Mouse (Mus musculus) bone marrow macrophage, adult 2 months (primary cell): ENCODE data around the gene Fndc5. TPM values are rescaled to one million over a fixed set of nuclear protein-coding genes. Genes with fewer than 3 reads are reported as not detected.

Experiments
- H3K27ac ChIP-seq: 2 replicates; pipeline ENCODE4 v1.5.1; 2012; ENCODE audit warnings: low read depth, low read length; ENCODE audit not compliant: insufficient read depth
- H3K4me1 ChIP-seq: 2 replicates; pipeline ENCODE4 v1.6.1; 2012; ENCODE audit warnings: low read length; ENCODE audit not compliant: control insufficient read depth, insufficient read depth
- H3K4me3 ChIP-seq: 2 replicates; pipeline ENCODE4 v1.5.1; 2012; ENCODE audit warnings: mild to moderate bottlenecking, low read length, moderate library complexity; ENCODE audit not compliant: insufficient read depth
- CTCF ChIP-seq: IDR thresholded peaks from 2 replicates; pipeline ENCODE4 v1.5.1; 2012; ENCODE audit warnings: low read depth, mild to moderate bottlenecking, low read length, moderate library complexity
- POLR2A ChIP-seq: IDR thresholded peaks from 2 replicates; pipeline ENCODE4 v1.6.1; 2012; ENCODE audit warnings: mild to moderate bottlenecking, low read depth, low read length, borderline replicate concordance
- polyA plus RNA-seq: library from polyadenylated mRNA; stranded (reverse); fragments of >200 nt; gene quantifications from 2 replicates; pipeline ENCODE4 v1.2.4, GENCODE M21; 2012; ENCODE audit not compliant: missing spikeins, insufficient read depth, insufficient read length

The Fndc5 gene
- polyA plus RNA-seq, 1 experiment, result not detected

GRCm38 (mm10) chr4:129136189-129136578, 615 bp upstream of the Fndc5 start:
- Histone ChIP-seq H3K4me3 (peak overlapping the region; percentile 47), H3K27ac (no peak overlapping the region), H3K4me1 (no peaks in the 10 kb centered on the region)
- TF ChIP-seq CTCF (no peak), POLR2A (no peak)

- TF ChIP-seq CTCF (no peak), POLR2A (no peak)
- no peak overlapping the region for H3K4me3 ChIP-seq
- H3K27ac ChIP-seq, result no peak overlapping the region
- H3K4me1 ChIP-seq, result peaks cover 7% of the 10 kb centered on the region
These were observed 858 bp downstream of the Fndc5 start for GRCm38 (mm10) chr4:129137392-129138321.

GRCm38 (mm10) chr4:129139642-129140041, 2.8 kb downstream of the Fndc5 start:
- TF ChIP-seq POLR2A (no peak), CTCF (no peak)
- Histone ChIP-seq H3K27ac (no peak overlapping the region), H3K4me1 (peaks cover 23% of the 10 kb centered on the region), H3K4me3 (no peak overlapping the region)

- no peak overlapping the region for H3K27ac ChIP-seq
These were observed 4.0 kb downstream of the Fndc5 start for GRCm38 (mm10) chr4:129140808-129141207.

GRCm38 (mm10) chr4:129141560-129142438, 5.0 kb downstream of the Fndc5 start:
- no peak overlapping the region for H3K4me3 ChIP-seq
- H3K27ac ChIP-seq, result no peak overlapping the region
- TF ChIP-seq POLR2A, result no peak
- no peak for TF ChIP-seq CTCF
- peaks cover 26% of the 10 kb centered on the region for H3K4me1 ChIP-seq

More at GRCm38 (mm10) chr4:129140808-129141207, 4.0 kb downstream of the Fndc5 start:
- Histone ChIP-seq H3K4me3 (no peak overlapping the region), H3K4me1 (peaks cover 23% of the 10 kb centered on the region)
- TF ChIP-seq CTCF (no peak), POLR2A (no peak)

- TF ChIP-seq POLR2A (no peak), CTCF (no peak)
- H3K4me1 ChIP-seq, result peaks cover 26% of the 10 kb centered on the region
- no peak overlapping the region for H3K4me3 ChIP-seq
- no peak overlapping the region for H3K27ac ChIP-seq
These were observed 5.7 kb downstream of the Fndc5 start for GRCm38 (mm10) chr4:129142439-129143045.

- no peak overlapping the region for H3K4me3 ChIP-seq
- H3K27ac ChIP-seq, result no peak overlapping the region
- H3K4me1 ChIP-seq, result peaks cover 26% of the 10 kb centered on the region
- TF ChIP-seq POLR2A (no peak), CTCF (no peak)
These were observed 6.7 kb downstream of the Fndc5 start for GRCm38 (mm10) chr4:129143509-129143908.

- TF ChIP-seq CTCF (no peak), POLR2A (no peak)
- H3K4me1 ChIP-seq, result peaks cover 26% of the 10 kb centered on the region
- H3K4me3 ChIP-seq, result no peak overlapping the region
- H3K27ac ChIP-seq, result no peak overlapping the region
These were observed 7.9 kb downstream of the Fndc5 start for GRCm38 (mm10) chr4:129144401-129145367.
